Comparison of ENCODE assay signal across 18 mouse cellular contexts in the genomic region with DNA sequence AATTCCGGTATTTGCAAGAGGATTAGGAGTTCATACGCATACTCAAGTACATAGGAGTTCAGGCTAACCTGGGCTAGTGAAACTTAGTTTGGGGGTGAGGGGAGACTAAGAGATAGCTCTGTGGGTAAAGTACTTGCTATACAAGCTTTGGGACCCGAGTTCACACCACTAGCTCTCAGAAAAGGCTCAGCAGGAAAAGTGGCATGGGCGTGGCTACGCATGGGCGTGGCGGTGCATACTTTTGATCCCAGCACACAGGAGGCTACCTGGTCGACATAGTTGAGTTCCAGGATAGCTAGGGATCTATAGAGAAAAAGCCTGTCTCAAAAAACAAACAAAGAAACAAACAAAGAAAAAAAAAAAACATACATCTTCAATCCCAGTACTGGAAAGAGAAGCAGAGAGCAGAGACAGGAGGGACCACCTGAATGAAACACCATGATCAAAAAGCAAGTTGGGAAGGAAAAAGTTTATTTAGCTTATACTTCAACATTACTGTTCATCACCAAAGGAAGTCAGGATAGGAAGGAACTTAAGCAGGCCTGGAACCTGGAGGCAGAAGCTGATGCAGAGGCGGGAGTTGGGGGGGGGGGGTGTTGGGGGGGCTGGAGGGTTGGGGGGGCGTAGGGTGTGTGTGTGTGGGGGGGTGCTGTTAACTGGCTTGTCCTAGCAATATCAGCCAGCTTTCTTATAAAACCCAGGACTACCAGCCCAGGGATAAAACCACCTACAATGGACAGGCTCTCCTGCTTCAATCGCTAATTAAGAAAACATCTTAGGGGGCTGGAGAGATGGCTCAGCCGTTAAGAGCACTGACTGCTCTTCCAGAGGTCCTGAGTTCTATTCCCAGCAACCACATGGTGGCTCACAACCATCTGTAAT. TPM values are rescaled to one million over a fixed set of nuclear protein-coding genes. Genes with fewer than 3 reads are reported as not detected.
A peak's percentile ranks its signal among the peaks of the same experiment; 100 is the strongest.
DNase-seq lines count a peak whose midpoint lies in the region; ATAC-seq and TF ChIP-seq lines count a peak whose summit lies in the region.
"Had no signal": no experiment of that assay in that cellular context is flagged by ENCODE, and none has a peak within 500 bp of the region (broad histone marks: within the 10 kb centered on the region; RNA-seq: fewer than 3 reads in every experiment).

No protein-coding gene starts in this region.

- peaks cover 35% of the 10 kb centered on the region for H3K4me1 ChIP-seq in lung, embryonic 15.5 days
- H3K4me1 ChIP-seq in E14TG2a.4 (replicated peaks; ENCODE audit: low read depth, low read length): peaks cover 52% of the 10 kb centered on the region
- H3K4me1 ChIP-seq in MEL (ENCODE audit: control insufficient read depth in 1 of 2, insufficient read depth in 2 of 2, low read length in 2 of 2): peaks cover 7 to 15% of the 10 kb centered on the region in 2 experiments

- 0 out of 2 replicates have a peak, but pooled peaks have one; percentile 33 for ATAC-seq in lung, embryonic 15.5 days (ENCODE audit: borderline replicate concordance, extremely low read depth, low FRiP score, low TSS enrichment)
- ATAC-seq in megakaryocyte-erythroid progenitor cell, adult 5-6 weeks (replicated peaks; ENCODE audit: low FRiP score, low TSS enrichment, poor library complexity, severe bottlenecking): 0 out of 2 replicates have a peak, but pooled peaks have one; percentile 39
- ATAC-seq: midbrain, embryonic 16.5 days had no signal

- H3K4me2 ChIP-seq in lung, embryonic 15.5 days: no peak overlapping the region
- H3K4me2 ChIP-seq: embryonic facial prominence, embryonic 15.5 days; limb, embryonic 12.5 days had no signal

- TF ChIP-seq CTCF in E14TG2a.4 (conservative IDR thresholded peaks at IDR 0.05; ENCODE audit: low read length): no peak
- TF ChIP-seq CTCF in MEL (IDR thresholded peaks at IDR 0.05 in 2 of 3, conservative IDR thresholded peaks at IDR 0.05 in 1 of 3; ENCODE audit: control insufficient read depth in 1 of 3, insufficient read depth in 1 of 3, low read depth in 2 of 3, low read length in 3 of 3, poor library complexity in 1 of 3, severe bottlenecking in 1 of 3): no peak

- H3K4me3 ChIP-seq in lung, embryonic 15.5 days: no peak overlapping the region
- H3K4me3 ChIP-seq in E14TG2a.4 (replicated peaks; ENCODE audit: low read length) (peak overlapping the region; percentile 37; the same call in 1 of the 2 replicates), MEL (ENCODE audit: control insufficient read depth in 1 of 2, insufficient read depth in 1 of 2, low read depth in 2 of 2, low read length in 2 of 2) (peak overlapping the region; percentile 23 to 44)
- H3K4me3 ChIP-seq: embryonic facial prominence, embryonic 15.5 days; forebrain, embryonic 15.5 days; layer of hippocampus, adult 2 months; left cerebral cortex, adult 2 months; limb, embryonic 12.5 days had no signal

- no peak for DNase-seq in lung, postnatal 4 days
- peak; percentile 81 for DNase-seq in MEL (ENCODE audit: low read depth, low spot score)
- DNase-seq in MN1 (ENCODE audit: low spot score): no peak
- no peak for DNase-seq in left cerebral cortex, adult 8-10 months (ENCODE audit: low spot score in 2 of 2)
- no peak for DNase-seq in heart, adult 18-20 months
- DNase-seq: cerebellum, adult 2 months; right cerebral cortex, postnatal 25 days had no signal

- no peaks in the 10 kb centered on the region for H3K9me3 ChIP-seq in lung, embryonic 15.5 days
- H3K9me3 ChIP-seq in E14TG2a.4 (ENCODE audit: low read length) (no peaks in the 10 kb centered on the region), MEL (replicated peaks; ENCODE audit: insufficient read depth, low read length) (no peaks in the 10 kb centered on the region)
- H3K9me3 ChIP-seq: embryonic facial prominence, embryonic 15.5 days; forebrain, embryonic 15.5 days; limb, embryonic 12.5 days had no signal

- no peaks in the 10 kb centered on the region for H3K27me3 ChIP-seq in lung, embryonic 15.5 days
- H3K27me3 ChIP-seq in E14TG2a.4 (ENCODE audit: insufficient read depth, low read length) (0 out of 2 replicates have a peak, but pooled peaks cover 3% of the 10 kb centered on the region), MEL (ENCODE audit: control insufficient read depth in 1 of 2, insufficient read depth in 2 of 2, low read length in 2 of 2) (no peaks in the 10 kb centered on the region)
- H3K27me3 ChIP-seq: CH12.LX; embryonic facial prominence, embryonic 15.5 days; forebrain, embryonic 15.5 days; limb, embryonic 12.5 days had no signal

- TF ChIP-seq EP300 in MEL (IDR thresholded peaks at IDR 0.05; ENCODE audit: low read depth in 1 of 2, low read length in 2 of 2): no peak

- no peak for TF ChIP-seq RAD21 in MEL (IDR thresholded peaks at IDR 0.05; ENCODE audit: low read depth, low read length)

- no peak overlapping the region; the same call in 1 of the 2 replicates for H3K27ac ChIP-seq in lung, embryonic 15.5 days
- H3K27ac ChIP-seq in MEL (ENCODE audit: control insufficient read depth, low read depth, low read length): peak overlapping the region; percentile 43
- H3K27ac ChIP-seq: embryonic facial prominence, embryonic 15.5 days; forebrain, embryonic 15.5 days; kidney, postnatal 0 days; layer of hippocampus, adult 2 months; left cerebral cortex, adult 2 months; limb, embryonic 12.5 days had no signal

- no peaks in the 10 kb centered on the region for H3K79me2 ChIP-seq in MEL (ENCODE audit: control insufficient read depth, insufficient read depth, low read length, poor library complexity)

- no peaks in the 10 kb centered on the region for H3K36me3 ChIP-seq in lung, embryonic 15.5 days
- H3K36me3 ChIP-seq in E14TG2a.4 (ENCODE audit: insufficient read depth, low read length) (no peaks in the 10 kb centered on the region), MEL (ENCODE audit: control insufficient read depth in 1 of 2, insufficient read depth in 2 of 2, low read length in 2 of 2) (peaks cover 0 to 15% of the 10 kb centered on the region in 2 experiments; a peak in 2 of 4 replicates)
- H3K36me3 ChIP-seq: embryonic facial prominence, embryonic 15.5 days; forebrain, embryonic 15.5 days; limb, embryonic 12.5 days had no signal

- H3K9ac ChIP-seq in lung, embryonic 15.5 days: no peak overlapping the region
- H3K9ac ChIP-seq in MEL (ENCODE audit: control insufficient read depth, low read depth, low read length, poor library complexity, severe bottlenecking): peak overlapping the region; percentile 38
- H3K9ac ChIP-seq: embryonic facial prominence, embryonic 15.5 days; forebrain, embryonic 15.5 days; limb, embryonic 12.5 days had no signal

- peak in 1 of 2 experiments; percentile 41; a peak in 1 of 4 replicates for TF ChIP-seq POLR2A in MEL (IDR thresholded peaks at IDR 0.05; ENCODE audit: control insufficient read depth in 1 of 2, insufficient read depth in 1 of 2, low read depth in 1 of 2, low read length in 2 of 2, poor library complexity in 1 of 2)

- WGBS in lung, embryonic 15.5 days: 24% methylated on average over 12 of the region's 12 CpGs

TF ChIP-seq in MEL, 35 proteins besides CTCF, POLR2A, EP300 and RAD21:
- TF ChIP-seq MAX (IDR thresholded peaks at IDR 0.05; ENCODE audit: low read length) (no peak), ZMIZ1 (IDR thresholded peaks at IDR 0.05; ENCODE audit: low read depth, low read length) (peak; percentile 99), ETS1 (IDR thresholded peaks at IDR 0.05; ENCODE audit: low read depth, low read length) (peak; percentile 78), POLR2AphosphoS2 (IDR thresholded peaks at IDR 0.05; ENCODE audit: low read length) (peak; percentile 48; the same call in 1 of the 2 replicates), ELF1 (IDR thresholded peaks at IDR 0.05; ENCODE audit: low read depth, low read length) (no peak), MYC (IDR thresholded peaks at IDR 0.05; ENCODE audit: low read depth, low read length) (no peak), JUND (IDR thresholded peaks at IDR 0.05; ENCODE audit: low read depth, low read length) (no peak), TBP (IDR thresholded peaks at IDR 0.05; ENCODE audit: low read depth, low read length) (peak; percentile 83), ZNF384 (IDR thresholded peaks at IDR 0.05; ENCODE audit: low read depth, low read length) (0 out of 2 replicates have a peak, but pooled peaks have one; percentile 9), TAL1 (IDR thresholded peaks at IDR 0.05; ENCODE audit: low read length) (no peak), GABPA (IDR thresholded peaks at IDR 0.05; ENCODE audit: low read depth, low read length) (no peak), NRF1 (IDR thresholded peaks at IDR 0.05; ENCODE audit: insufficient read depth, low read depth, low read length, poor library complexity, severe bottlenecking) (peak; percentile 59)

RNA-seq across cellular contexts. Expression of a gene that starts 8.1 kb away (rescaled TPM):
- 107 and 115 TPM in 2 replicates for polyA plus RNA-seq in lung, embryonic 15.5 days (2015; fragmentation: Nextera tagmentation; extraction: Ambion mirVana)
- total RNA-seq in MEL (2012; rRNA removed): 20.6 and 29.4 TPM in 2 replicates
- polyA plus RNA-seq in MEL (2012; ENCODE audit: insufficient read depth in 1 of 2, insufficient read length in 2 of 2, low read depth in 1 of 2, low replicate concordance in 2 of 2, missing spikeins in 1 of 2): 10 to 100 TPM; 58.8 to 87.9 TPM
- 31.2 and 41.7 TPM in 2 replicates for total RNA-seq in megakaryocyte-erythroid progenitor cell, adult 5-6 weeks (2014; fragmentation: Nextera tagmentation)
- total RNA-seq in megakaryocyte-erythroid progenitor cell, adult 5-6 weeks (2017): 39.6 and 54.4 TPM in 2 replicates
- total RNA-seq in left cerebral cortex, adult 8-10 months (2022): 10 to 100 TPM; 18.0 to 29.9 (median 24.9) TPM
- total RNA-seq in heart, adult 18-20 months (2021): 10 to 100 TPM; 32.7 to 35.3 TPM

RNA-seq across cellular contexts. Expression of a gene that starts 26.8 kb away (rescaled TPM):
- 2.7 and 2.9 TPM in 2 replicates for polyA plus RNA-seq in lung, embryonic 15.5 days (2015; fragmentation: Nextera tagmentation; extraction: Ambion mirVana)
- total RNA-seq in MEL (2012; rRNA removed): 1.1 and 1.2 TPM in 2 replicates
- polyA plus RNA-seq in MEL (2012; ENCODE audit: insufficient read depth in 1 of 2, insufficient read length in 2 of 2, low read depth in 1 of 2, low replicate concordance in 2 of 2, missing spikeins in 1 of 2): 1 to 10 TPM in 1 of 2 experiments, not detected in 1; 2.4 TPM
- 5.0 and 5.4 TPM in 2 replicates for total RNA-seq in megakaryocyte-erythroid progenitor cell, adult 5-6 weeks (2014; fragmentation: Nextera tagmentation)
- 2.3 and 12.5 TPM in 2 replicates for total RNA-seq in megakaryocyte-erythroid progenitor cell, adult 5-6 weeks (2017)
- total RNA-seq in left cerebral cortex, adult 8-10 months (2022): 10 to 100 TPM; 11.3 to 16.9 (median 14.0) TPM
- total RNA-seq in heart, adult 18-20 months (2021): 1 to 10 TPM; 3.7 to 6.4 TPM
